Mouse (Mus musculus) heart, embryonic 15.5 days (tissue): ENCODE measurements around the gene Endog. TPM values are rescaled to one million over a fixed set of nuclear protein-coding genes. Genes with fewer than 3 reads are reported as not detected.
"Not testable (repeated sequence)": the region's sequence is repeated elsewhere in the genome, so short reads cannot be mapped to it uniquely, and the experiment has no call there.

ENCODE experiments used
- ATAC-seq: fragments of 200-750 bp; cut with Nextera tagmentation; replicated peaks from 2 replicates; pipeline ENCODE4 v1.8.0; 2017; ENCODE audit warnings: low read depth, moderate TSS enrichment; ENCODE audit not compliant: insufficient number of reproducible peaks, insufficient read depth, low FRiP score
- H3K27ac ChIP-seq: fragments of 300-500 bp; sonication (generic); 2 replicates; pipeline ENCODE4 v1.5.1; 2015; ENCODE audit warnings: mild to moderate bottlenecking, inconsistent platforms
- H3K27me3 ChIP-seq: fragments of 300-500 bp; sonication (generic); 2 replicates; pipeline ENCODE4 v1.6.1; 2015; ENCODE audit warnings: inconsistent platforms
- H3K36me3 ChIP-seq: fragments of 300-500 bp; sonication (generic); 2 replicates; pipeline ENCODE4 v1.6.1; 2015; ENCODE audit warnings: mild to moderate bottlenecking, inconsistent platforms
- H3K4me1 ChIP-seq: fragments of 300-500 bp; sonication (generic); replicated peaks from 2 replicates; pipeline ENCODE4 v1.6.1; 2015; ENCODE audit warnings: inconsistent platforms
- H3K4me2 ChIP-seq: fragments of 300-500 bp; sonication (generic); 2 replicates; pipeline ENCODE4 v1.6.1; 2015; ENCODE audit warnings: inconsistent platforms, mild to moderate bottlenecking, moderate library complexity
- H3K4me3 ChIP-seq: fragments of 300-500 bp; sonication (generic); 2 replicates; pipeline ENCODE4 v1.5.1; 2015; ENCODE audit warnings: mild to moderate bottlenecking, inconsistent platforms
- H3K9ac ChIP-seq: fragments of 300-500 bp; sonication (generic); 2 replicates; pipeline ENCODE4 v1.6.1; 2015; ENCODE audit warnings: mild to moderate bottlenecking, inconsistent platforms
- H3K9me3 ChIP-seq: fragments of 300-500 bp; sonication (generic); replicated peaks from 2 replicates; pipeline ENCODE4 v1.6.1; 2016; ENCODE audit warnings: inconsistent platforms
- WGBS: fragments of 180-500 bp; shearing (Covaris S2); methylation state at CpG from one replicate; pipeline ENCODE4 v1.1.7; 2015; ENCODE audit warnings: mixed read lengths; 5-methylcytosine and 5-hydroxymethylcytosine counted together
- polyA plus RNA-seq: library from polyadenylated mRNA; unstranded; fragments of >200 nt; fragmentation: Nextera tagmentation; extraction: Ambion mirVana; gene quantifications from 2 replicates; pipeline ENCODE4 v1.2.1, GENCODE M21; 2015

Gene Endog
- polyA plus RNA-seq, 1 experiment from 2014 or later: 35.1 TPM

- 57% methylated on average over 10 of the region's 10 CpGs for WGBS
Measured at GRCm38 (mm10) chr2:30134928-30135620, 36.2 kb upstream of the Endog start.

GRCm38 (mm10) chr2:30136458-30136857, 34.8 kb upstream of the Endog start:
- Histone ChIP-seq H3K4me1 (peaks cover 25% of the 10 kb centered on the region), H3K4me3 (no peak overlapping the region), H3K27me3 (no peaks in the 10 kb centered on the region), H3K4me2 (no peak overlapping the region), H3K9me3 (no peaks in the 10 kb centered on the region), H3K27ac (no peak overlapping the region), H3K36me3 (peaks cover 48% of the 10 kb centered on the region), H3K9ac (no peak overlapping the region)
- WGBS: 88% methylated on average over 10 of the region's 10 CpGs
- ATAC-seq: no peak

More at GRCm38 (mm10) chr2:30134928-30135620, 36.2 kb upstream of the Endog start:
- H3K4me1 ChIP-seq: peaks cover 25% of the 10 kb centered on the region
- no peaks in the 10 kb centered on the region for H3K27me3 ChIP-seq
- peak overlapping the region; percentile 82 for H3K9ac ChIP-seq
- peak overlapping the region; percentile 89 for H3K27ac ChIP-seq
- H3K36me3 ChIP-seq: peaks cover 34% of the 10 kb centered on the region; the same call in 1 of the 2 replicates
- no peaks in the 10 kb centered on the region for H3K9me3 ChIP-seq
- peak overlapping the region; percentile 93 for H3K4me3 ChIP-seq
- ATAC-seq: no peak
- H3K4me2 ChIP-seq: peak overlapping the region; percentile 85

- ATAC-seq, H3K27ac ChIP-seq, H3K4me3 ChIP-seq, H3K9ac ChIP-seq, H3K27me3 ChIP-seq, H3K4me2 ChIP-seq, H3K9me3 ChIP-seq, H3K4me1 ChIP-seq: not testable (repeated sequence)
- peaks cover 78% of the 10 kb centered on the region for H3K36me3 ChIP-seq
- WGBS: 83% methylated on average over 4 of the region's 4 CpGs
Measured at GRCm38 (mm10) chr2:30140021-30140420, 31.3 kb upstream of the Endog start.

- Histone ChIP-seq H3K27me3 (no peaks in the 10 kb centered on the region), H3K4me2 (no peak overlapping the region), H3K27ac (no peak overlapping the region), H3K9ac (no peak overlapping the region), H3K36me3 (peaks cover 76% of the 10 kb centered on the region), H3K4me1 (no peaks in the 10 kb centered on the region), H3K9me3 (no peaks in the 10 kb centered on the region), H3K4me3 (no peak overlapping the region)
- WGBS: 95% methylated on average over 4 of the region's 4 CpGs
- no peak for ATAC-seq
Measured at GRCm38 (mm10) chr2:30144436-30144835, 26.9 kb upstream of the Endog start.

GRCm38 (mm10) chr2:30147466-30147865, 23.8 kb upstream of the Endog start:
- Histone ChIP-seq H3K4me2 (no peak overlapping the region), H3K9me3 (no peaks in the 10 kb centered on the region), H3K9ac (no peak overlapping the region), H3K27me3 (no peaks in the 10 kb centered on the region), H3K27ac (no peak overlapping the region), H3K4me3 (no peak overlapping the region), H3K4me1 (no peaks in the 10 kb centered on the region), H3K36me3 (peaks cover 64% of the 10 kb centered on the region)
- no peak for ATAC-seq
- 80% methylated on average over 4 of the region's 4 CpGs for WGBS

GRCm38 (mm10) chr2:30151840-30152239, 19.5 kb upstream of the Endog start:
- 80% methylated on average over 11 of the region's 11 CpGs for WGBS
- no peak overlapping the region for H3K9ac ChIP-seq
- H3K27ac ChIP-seq: no peak overlapping the region
- H3K36me3 ChIP-seq: peaks cover 34% of the 10 kb centered on the region
- ATAC-seq: no peak
- H3K4me3 ChIP-seq: no peak overlapping the region
- H3K4me2 ChIP-seq: no peak overlapping the region
- no peaks in the 10 kb centered on the region for H3K4me1 ChIP-seq
- no peaks in the 10 kb centered on the region for H3K9me3 ChIP-seq
- H3K27me3 ChIP-seq: no peaks in the 10 kb centered on the region

GRCm38 (mm10) chr2:30152616-30153015, 18.7 kb upstream of the Endog start:
- Histone ChIP-seq H3K9ac (no peak overlapping the region), H3K4me2 (no peak overlapping the region), H3K4me3 (no peak overlapping the region), H3K27me3 (no peaks in the 10 kb centered on the region), H3K4me1 (no peaks in the 10 kb centered on the region), H3K27ac (no peak overlapping the region), H3K36me3 (peaks cover 26% of the 10 kb centered on the region), H3K9me3 (no peaks in the 10 kb centered on the region)
- 82% methylated on average over 8 of the region's 8 CpGs for WGBS
- ATAC-seq: no peak

GRCm38 (mm10) chr2:30159871-30160270, 11.4 kb upstream of the Endog start:
- not testable (repeated sequence) for H3K9ac ChIP-seq, ATAC-seq, H3K36me3 ChIP-seq, H3K27me3 ChIP-seq, H3K4me2 ChIP-seq, H3K4me1 ChIP-seq, H3K9me3 ChIP-seq, H3K4me3 ChIP-seq, H3K27ac ChIP-seq
- WGBS: 81% methylated on average over 6 of the region's 10 CpGs

- H3K27me3 ChIP-seq: no peaks in the 10 kb centered on the region
- H3K4me3 ChIP-seq: no peak overlapping the region
- ATAC-seq: no peak
- H3K4me2 ChIP-seq: no peak overlapping the region
- no peaks in the 10 kb centered on the region for H3K36me3 ChIP-seq
- H3K9ac ChIP-seq: no peak overlapping the region
- no peaks in the 10 kb centered on the region for H3K4me1 ChIP-seq
- H3K9me3 ChIP-seq: 0 out of 2 replicates have a peak, but pooled peaks cover 4% of the 10 kb centered on the region
- H3K27ac ChIP-seq: no peak overlapping the region
Measured at GRCm38 (mm10) chr2:30161809-30162208, 9.5 kb upstream of the Endog start.

- H3K4me2 ChIP-seq: no peak overlapping the region
- H3K27me3 ChIP-seq: no peaks in the 10 kb centered on the region
- ATAC-seq: no peak
- H3K9ac ChIP-seq: no peak overlapping the region
- no peaks in the 10 kb centered on the region for H3K36me3 ChIP-seq
- no peaks in the 10 kb centered on the region for H3K4me1 ChIP-seq
- H3K27ac ChIP-seq: no peak overlapping the region
- H3K9me3 ChIP-seq: 0 out of 2 replicates have a peak, but pooled peaks cover 6% of the 10 kb centered on the region
- H3K4me3 ChIP-seq: no peak overlapping the region
- 58% methylated on average over 9 of the region's 9 CpGs for WGBS
Measured at GRCm38 (mm10) chr2:30164340-30164932, 6.9 kb upstream of the Endog start.

- 53% methylated on average over 4 of the region's 4 CpGs for WGBS
- ATAC-seq: no peak
- Histone ChIP-seq H3K27me3 (no peaks in the 10 kb centered on the region), H3K36me3 (no peaks in the 10 kb centered on the region), H3K4me1 (no peaks in the 10 kb centered on the region; the same call in 1 of the 2 replicates), H3K4me2 (no peak overlapping the region), H3K27ac (no peak overlapping the region), H3K4me3 (no peak overlapping the region), H3K9ac (no peak overlapping the region), H3K9me3 (0 out of 2 replicates have a peak, but pooled peaks cover 6% of the 10 kb centered on the region)
Measured at GRCm38 (mm10) chr2:30166677-30167076, 4.6 kb upstream of the Endog start.

- WGBS: 1% methylated on average over 19 of the region's 19 CpGs
- Histone ChIP-seq H3K4me3 (peak overlapping the region; percentile 62), H3K9me3 (0 out of 2 replicates have a peak, but pooled peaks cover under 1% of the 10 kb centered on the region), H3K36me3 (peaks cover 35% of the 10 kb centered on the region), H3K27ac (peak overlapping the region; percentile 96), H3K27me3 (no peaks in the 10 kb centered on the region), H3K4me2 (peak overlapping the region; percentile 98), H3K9ac (peak overlapping the region; percentile 76), H3K4me1 (peaks cover 12% of the 10 kb centered on the region)
- ATAC-seq: no peak
Measured at GRCm38 (mm10) chr2:30171997-30172382, 697 bp downstream of the Endog start.
